Mouse (Mus musculus): ENCODE measurements at regions not wholly inside any gene's neighbourhood (a gene's known extent, or its start where the extent isn't known, plus 50 kb on each side); places are given as distances from the start of the nearest gene placed in this dataset.

DNA sequence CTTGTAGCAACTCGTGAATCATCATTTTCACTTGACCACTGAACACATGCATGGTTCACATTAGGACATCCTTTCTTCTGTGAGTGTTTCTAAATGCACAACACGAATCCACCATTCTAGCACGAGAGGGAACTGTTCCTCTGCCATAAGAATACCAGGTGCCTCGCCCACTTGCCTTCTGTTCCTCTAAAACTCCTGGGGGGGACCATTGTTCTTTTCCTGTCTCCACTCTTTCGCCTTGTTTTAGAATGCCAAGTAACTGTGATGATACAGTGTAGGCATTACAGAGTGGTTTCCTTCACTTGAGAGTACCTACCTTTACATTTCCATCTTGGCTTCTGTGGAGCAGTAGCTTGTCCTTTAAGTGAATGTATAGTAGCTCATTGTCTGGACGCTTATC lies 224.2 kb downstream of the Plk2 start:
- DNase-seq (ENCODE audit: low spot score), result no peak
- H3K27ac ChIP-seq (replicated peaks), result no peak overlapping the region
- WGBS, result 85% methylated on average over 6 of the region's 6 CpGs
- H3K36me3 ChIP-seq (replicated peaks), result no peaks in the 10 kb centered on the region
- H3K27me3 ChIP-seq (replicated peaks; ENCODE audit: low read depth, poor library complexity, severe bottlenecking), result no peaks in the 10 kb centered on the region
- H3K4me1 ChIP-seq, result no peaks in the 10 kb centered on the region
- no peaks in the 10 kb centered on the region for H3K9me3 ChIP-seq
- no peak overlapping the region for H3K4me3 ChIP-seq

DNA sequence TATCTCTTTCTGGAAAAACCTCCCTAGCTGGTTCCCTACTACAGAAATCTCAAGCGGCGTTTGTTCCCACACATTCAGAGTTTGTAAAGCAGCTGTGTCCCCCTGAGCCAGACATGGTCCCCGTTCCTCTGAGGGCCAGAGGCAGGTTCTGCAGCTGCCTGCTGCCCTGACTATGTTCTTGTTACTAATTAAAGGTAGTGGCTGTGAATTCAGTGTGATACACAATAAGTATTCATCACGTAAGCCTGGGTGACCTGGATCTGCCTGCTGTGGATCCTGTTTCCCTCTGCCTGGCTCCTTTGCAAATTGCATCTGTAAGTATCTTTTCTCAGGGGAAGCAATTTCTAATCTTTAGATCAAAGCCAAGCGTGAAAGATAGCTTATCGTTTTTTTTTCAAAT lies 232.3 kb downstream of the Plk2 start:
- whole genome bisulfite sequencing, result 78% methylated on average over 6 of the region's 6 CpGs
- Histone ChIP-seq H3K27ac (replicated peaks) (no peak overlapping the region), H3K4me1 (no peaks in the 10 kb centered on the region), H3K27me3 (replicated peaks; ENCODE audit: low read depth, poor library complexity, severe bottlenecking) (no peaks in the 10 kb centered on the region), H3K9me3 (no peaks in the 10 kb centered on the region), H3K4me3 (no peak overlapping the region), H3K36me3 (replicated peaks) (no peaks in the 10 kb centered on the region)
- DNase-seq (ENCODE audit: low spot score), result no peak

DNA sequence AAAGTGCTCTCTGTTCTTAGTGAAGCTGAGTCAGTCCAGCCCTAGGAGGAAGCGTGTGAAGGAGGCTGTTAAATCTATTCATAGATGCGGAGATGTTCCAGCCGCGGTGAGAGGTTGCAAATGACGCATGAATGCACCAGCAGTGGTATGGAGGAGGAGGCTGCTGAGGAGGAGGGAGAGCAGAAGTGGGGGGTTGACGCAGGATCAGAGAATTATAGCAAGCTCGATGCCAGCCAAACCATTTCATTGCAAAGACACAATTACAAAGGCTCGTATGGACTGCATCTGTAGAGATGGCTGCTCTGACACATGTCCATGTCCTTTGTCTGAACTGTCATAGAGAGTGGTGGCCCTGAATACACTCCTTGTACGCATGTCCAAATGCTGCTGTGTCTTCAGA lies 232.9 kb downstream of the Plk2 start:
- Histone ChIP-seq H3K9me3 (no peaks in the 10 kb centered on the region), H3K4me1 (no peaks in the 10 kb centered on the region), H3K27ac (replicated peaks) (no peak overlapping the region), H3K36me3 (replicated peaks) (no peaks in the 10 kb centered on the region), H3K4me3 (no peak overlapping the region), H3K27me3 (replicated peaks; ENCODE audit: low read depth, poor library complexity, severe bottlenecking) (no peaks in the 10 kb centered on the region)
- no peak for DNase-seq (ENCODE audit: low spot score)
- 84% methylated on average over 9 of the region's 9 CpGs for WGBS

DNA sequence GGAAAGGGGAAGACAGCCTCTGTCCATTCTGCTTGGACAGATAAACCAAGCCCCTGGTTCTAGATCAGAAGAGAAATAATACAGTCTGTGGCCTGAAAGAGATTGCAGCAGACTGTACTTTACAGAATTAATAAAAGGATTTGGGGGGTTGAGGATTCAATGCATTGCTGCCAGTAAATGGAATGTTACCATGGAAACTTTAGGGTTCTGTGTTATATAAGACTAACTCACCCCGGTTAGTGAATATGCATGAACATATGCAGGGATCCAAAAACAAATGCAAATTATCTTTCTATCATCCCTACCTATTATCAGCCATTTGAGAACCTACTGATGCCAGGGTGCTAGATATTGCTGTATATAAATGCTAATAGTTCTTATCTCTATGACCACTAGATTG lies 233.4 kb downstream of the Plk2 start:
- no peak overlapping the region for H3K4me3 ChIP-seq
- 81% methylated on average over 1 of the region's 1 CpGs for WGBS
- DNase-seq (ENCODE audit: low spot score), result no peak
- H3K9me3 ChIP-seq, result no peaks in the 10 kb centered on the region
- no peak overlapping the region for H3K27ac ChIP-seq (replicated peaks)
- no peaks in the 10 kb centered on the region for H3K27me3 ChIP-seq (replicated peaks; ENCODE audit: low read depth, poor library complexity, severe bottlenecking)
- no peaks in the 10 kb centered on the region for H3K4me1 ChIP-seq
- H3K36me3 ChIP-seq (replicated peaks), result no peaks in the 10 kb centered on the region

DNA sequence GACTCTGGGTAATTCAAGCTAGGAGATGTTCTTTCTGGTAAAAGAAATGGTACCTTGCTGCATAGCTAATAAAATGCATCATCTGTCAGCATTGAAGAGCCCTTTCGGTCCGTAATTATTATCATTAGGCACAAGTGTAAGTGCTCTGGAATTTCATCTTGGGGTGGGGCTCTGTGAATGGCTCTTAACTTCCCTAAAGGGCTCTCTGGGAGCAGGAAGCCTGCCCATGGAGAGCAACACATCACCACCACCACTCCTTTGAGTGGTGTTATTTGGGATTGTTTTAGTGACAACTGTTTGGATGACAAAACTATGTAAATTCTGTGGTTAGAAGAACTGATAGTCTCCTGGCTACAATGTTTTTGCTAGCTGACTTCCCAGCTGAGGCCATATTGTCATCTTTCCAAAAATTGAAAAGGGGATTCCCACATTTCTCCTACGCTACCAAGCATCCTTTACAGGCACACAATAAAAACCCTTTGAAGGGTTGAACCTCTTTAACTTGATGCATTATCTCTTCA lies 238.5 kb downstream of the Plk2 start:
- H3K4me1 ChIP-seq, result no peaks in the 10 kb centered on the region
- no peak overlapping the region for H3K27ac ChIP-seq (replicated peaks)
- no peak overlapping the region for H3K4me3 ChIP-seq
- DNase-seq (ENCODE audit: low spot score), result no peak
- WGBS, result 87% methylated on average over 3 of the region's 3 CpGs
- H3K27me3 ChIP-seq (replicated peaks; ENCODE audit: low read depth, poor library complexity, severe bottlenecking), result no peaks in the 10 kb centered on the region
- no peaks in the 10 kb centered on the region for H3K9me3 ChIP-seq
- no peaks in the 10 kb centered on the region for H3K36me3 ChIP-seq (replicated peaks)

DNA sequence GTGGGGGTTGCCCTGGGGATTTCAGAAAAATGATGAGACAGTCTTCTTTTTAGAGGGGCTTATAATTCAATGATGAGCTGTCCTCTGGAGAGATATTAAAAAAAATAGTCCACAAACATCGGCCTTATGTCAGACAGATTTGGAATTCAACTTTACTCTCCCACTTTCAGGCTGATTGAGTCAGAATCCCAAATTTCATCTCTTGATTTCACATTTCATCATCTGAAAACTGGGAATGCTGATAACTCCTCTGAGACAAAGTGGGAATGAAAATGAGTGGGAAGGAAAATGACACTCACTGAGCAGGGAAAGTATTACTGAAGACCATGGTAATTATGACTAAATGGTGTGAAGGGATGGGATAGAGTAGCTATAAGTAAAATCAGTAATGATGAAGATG lies 239.1 kb downstream of the Plk2 start:
- 97% methylated on average over 1 of the region's 1 CpGs for WGBS
- H3K9me3 ChIP-seq, result no peaks in the 10 kb centered on the region

DNA sequence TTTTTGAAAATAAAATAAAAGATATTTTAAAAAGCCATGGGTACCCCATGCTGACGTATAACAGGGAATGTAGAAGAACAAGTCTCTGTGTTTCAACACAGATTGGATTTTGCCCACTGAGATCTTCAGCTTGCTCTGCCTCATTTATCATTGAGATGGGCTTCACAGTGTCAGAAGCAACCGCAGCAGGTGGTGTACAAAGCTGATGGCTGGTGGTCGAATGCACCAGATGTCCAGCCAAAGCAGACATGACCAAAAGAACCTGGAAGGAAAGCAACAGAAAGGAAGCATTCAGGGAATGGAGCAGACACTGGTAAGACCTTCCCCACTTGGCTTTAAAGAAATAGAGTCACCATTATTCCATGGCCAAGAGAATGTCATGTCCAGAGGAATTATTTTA lies 247.9 kb downstream of the Plk2 start:
- Histone ChIP-seq H3K27me3 (replicated peaks; ENCODE audit: low read depth, poor library complexity, severe bottlenecking) (0 out of 2 replicates have a peak, but pooled peaks cover 3% of the 10 kb centered on the region), H3K36me3 (replicated peaks) (no peaks in the 10 kb centered on the region), H3K4me3 (no peak overlapping the region), H3K4me1 (no peaks in the 10 kb centered on the region), H3K9me3 (no peaks in the 10 kb centered on the region), H3K27ac (replicated peaks) (no peak overlapping the region)
- WGBS, result 92% methylated on average over 3 of the region's 3 CpGs
- DNase-seq (ENCODE audit: low spot score), result no peak

More for the DNA sequence above, 239.1 kb downstream of the Plk2 start:
- Histone ChIP-seq H3K36me3 (replicated peaks) (no peaks in the 10 kb centered on the region), H3K27me3 (replicated peaks; ENCODE audit: low read depth, poor library complexity, severe bottlenecking) (no peaks in the 10 kb centered on the region), H3K4me1 (no peaks in the 10 kb centered on the region), H3K27ac (replicated peaks) (no peak overlapping the region), H3K4me3 (no peak overlapping the region)
- DNase-seq (ENCODE audit: low spot score), result no peak

DNA sequence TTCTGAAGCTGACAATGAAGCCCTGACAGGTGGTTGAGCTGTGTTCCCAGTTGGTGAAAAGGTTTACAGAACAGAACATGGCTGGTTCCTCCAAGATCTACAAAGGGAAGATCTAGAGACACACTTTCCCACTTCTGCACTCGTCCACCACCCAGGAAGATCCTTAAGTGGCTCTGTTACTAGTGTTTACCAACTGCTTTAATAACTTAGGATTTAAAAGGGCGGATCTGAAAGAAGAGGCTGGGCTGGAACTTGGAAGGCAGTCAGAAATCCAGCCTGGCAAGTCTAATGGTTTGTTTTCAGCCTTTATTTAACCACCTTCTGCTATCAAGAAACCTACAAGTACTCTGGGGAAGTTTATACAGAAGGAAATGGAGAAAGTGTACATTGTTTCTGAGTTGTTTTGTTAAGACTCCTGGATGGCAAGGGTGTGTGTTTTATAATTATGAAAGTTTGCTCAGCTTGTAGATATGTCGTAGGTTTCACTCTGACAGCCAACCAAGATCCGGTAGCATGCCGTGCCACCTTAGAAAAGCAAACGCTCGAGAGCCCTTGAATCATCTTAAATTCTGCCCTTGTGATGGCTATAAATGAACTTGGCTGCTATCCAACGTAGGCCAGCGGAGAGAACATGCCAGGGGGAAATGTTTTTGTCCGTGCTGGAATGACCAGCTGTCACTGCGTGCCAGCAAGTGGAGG lies 248.5 kb downstream of the Plk2 start:
- Histone ChIP-seq H3K27me3 (replicated peaks; ENCODE audit: low read depth, poor library complexity, severe bottlenecking) (0 out of 2 replicates have a peak, but pooled peaks cover 3% of the 10 kb centered on the region), H3K36me3 (replicated peaks) (no peaks in the 10 kb centered on the region), H3K27ac (replicated peaks) (no peak overlapping the region), H3K4me1 (no peaks in the 10 kb centered on the region), H3K9me3 (no peaks in the 10 kb centered on the region), H3K4me3 (no peak overlapping the region)
- no peak for DNase-seq (ENCODE audit: low spot score)
- 76% methylated on average over 11 of the region's 11 CpGs for WGBS

DNA sequence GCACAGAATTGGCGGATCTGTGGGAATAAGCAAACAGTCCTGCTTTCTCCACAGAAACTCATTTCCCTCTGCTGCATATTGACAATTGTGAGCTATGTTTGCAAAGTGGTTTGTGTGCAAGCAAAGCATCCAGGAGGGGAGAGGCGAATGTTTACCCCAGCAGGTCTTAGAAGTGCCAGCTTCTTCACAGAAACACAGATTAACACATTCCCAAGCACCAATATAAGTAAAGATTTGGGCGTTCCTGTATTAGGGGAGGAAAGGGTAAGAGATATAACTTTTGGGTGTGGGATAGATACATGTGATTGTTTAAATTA lies 249.0 kb downstream of the Plk2 start:
- H3K27ac ChIP-seq (replicated peaks), result no peak overlapping the region
- no peaks in the 10 kb centered on the region for H3K4me1 ChIP-seq
- no peaks in the 10 kb centered on the region for H3K9me3 ChIP-seq
- 0 out of 2 replicates have a peak, but pooled peaks cover 3% of the 10 kb centered on the region for H3K27me3 ChIP-seq (replicated peaks; ENCODE audit: low read depth, poor library complexity, severe bottlenecking)
- no peaks in the 10 kb centered on the region for H3K36me3 ChIP-seq (replicated peaks)
- H3K4me3 ChIP-seq, result no peak overlapping the region
- no peak for DNase-seq (ENCODE audit: low spot score)
- 86% methylated on average over 3 of the region's 3 CpGs for WGBS

DNA sequence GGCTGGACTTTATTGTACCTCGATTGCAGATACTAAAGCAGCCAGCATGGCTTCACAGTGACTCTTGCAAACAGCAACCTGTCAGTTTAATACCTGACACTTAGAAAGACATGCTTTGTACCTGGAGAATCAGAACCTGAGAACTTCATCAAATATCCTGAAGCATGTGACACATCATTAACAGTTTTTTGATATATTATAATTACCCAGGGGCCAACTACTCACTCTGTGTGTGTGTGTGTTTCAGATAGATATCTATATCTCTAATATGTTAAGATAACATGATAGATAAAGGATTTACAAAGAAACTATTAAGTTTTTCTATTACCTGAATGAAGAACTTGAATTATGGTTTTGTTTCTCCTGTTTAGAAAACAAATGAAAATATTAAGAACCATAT lies 254.5 kb downstream of the Plk2 start:
- 78% methylated on average over 1 of the region's 1 CpGs for WGBS

DNA sequence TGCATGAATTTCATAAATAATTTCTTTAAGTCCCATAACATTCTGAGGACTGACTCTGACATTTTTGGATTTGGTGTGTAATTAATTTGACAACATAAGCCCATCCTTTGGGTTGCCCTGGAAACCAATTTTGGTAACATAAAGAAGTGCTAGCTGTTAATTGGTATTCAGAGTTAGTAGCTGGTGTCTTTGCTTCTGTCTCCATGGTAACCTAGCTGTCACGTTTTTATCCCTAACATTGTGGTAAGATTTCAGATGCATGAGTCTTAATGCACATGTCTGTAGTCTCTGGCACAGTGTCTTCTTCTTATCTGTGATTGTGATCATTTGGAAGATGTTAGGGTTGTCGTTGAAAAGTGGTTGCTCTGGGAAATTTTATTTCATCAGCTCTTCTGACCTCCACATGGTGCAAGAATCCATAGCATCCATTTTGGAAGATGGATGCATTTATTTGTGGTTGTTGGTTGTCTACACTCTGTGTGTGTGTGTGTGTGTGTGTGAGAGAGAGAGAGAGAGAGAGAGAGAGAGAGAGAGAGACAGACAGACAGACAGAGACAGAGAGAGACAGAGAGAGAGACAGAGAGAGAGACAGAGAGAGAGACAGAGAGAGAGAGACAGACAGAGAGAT lies 255.1 kb downstream of the Plk2 start:
- 61% methylated on average over 2 of the region's 2 CpGs for WGBS
- H3K27ac ChIP-seq (replicated peaks), result no peak overlapping the region

More for the DNA sequence above, 254.5 kb downstream of the Plk2 start:
- no peaks in the 10 kb centered on the region for H3K36me3 ChIP-seq (replicated peaks)
- H3K4me1 ChIP-seq, result no peaks in the 10 kb centered on the region
- DNase-seq (ENCODE audit: low spot score), result no peak
- no peaks in the 10 kb centered on the region for H3K9me3 ChIP-seq
- H3K27me3 ChIP-seq (replicated peaks; ENCODE audit: low read depth, poor library complexity, severe bottlenecking), result no peaks in the 10 kb centered on the region
- no peak overlapping the region for H3K27ac ChIP-seq (replicated peaks)
- H3K4me3 ChIP-seq, result no peak overlapping the region

DNA sequence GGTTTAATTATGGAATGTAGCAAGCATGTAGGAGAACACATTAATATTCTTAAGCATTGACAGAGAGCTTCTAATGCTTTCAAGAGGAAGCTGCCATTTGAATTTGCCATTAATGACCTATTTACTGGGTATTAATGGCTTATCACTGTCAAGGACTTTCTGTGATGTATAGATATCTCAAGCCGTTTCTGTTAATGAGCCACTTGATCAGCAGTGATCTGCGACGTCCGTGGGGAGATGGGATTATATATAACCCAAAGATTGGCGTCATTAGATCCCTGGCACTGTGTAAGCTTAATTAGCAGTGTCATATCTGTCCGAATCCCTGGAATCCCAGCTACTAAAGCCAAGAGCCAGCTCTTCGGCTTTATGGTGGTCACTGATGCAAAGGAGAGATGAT lies 257.4 kb downstream of the Plk2 start:
- Histone ChIP-seq H3K4me3 (no peak overlapping the region), H3K4me1 (no peaks in the 10 kb centered on the region), H3K27ac (replicated peaks) (no peak overlapping the region), H3K27me3 (replicated peaks; ENCODE audit: low read depth, poor library complexity, severe bottlenecking) (no peaks in the 10 kb centered on the region), H3K9me3 (no peaks in the 10 kb centered on the region), H3K36me3 (replicated peaks) (no peaks in the 10 kb centered on the region)
- DNase-seq (ENCODE audit: low spot score), result no peak
- 76% methylated on average over 7 of the region's 7 CpGs for WGBS

More for the DNA sequence above, 255.1 kb downstream of the Plk2 start:
- Histone ChIP-seq H3K9me3 (no peaks in the 10 kb centered on the region), H3K4me1 (no peaks in the 10 kb centered on the region), H3K27me3 (replicated peaks; ENCODE audit: low read depth, poor library complexity, severe bottlenecking) (no peaks in the 10 kb centered on the region), H3K36me3 (replicated peaks) (no peaks in the 10 kb centered on the region), H3K4me3 (no peak overlapping the region)
- DNase-seq (ENCODE audit: low spot score), result no peak

DNA sequence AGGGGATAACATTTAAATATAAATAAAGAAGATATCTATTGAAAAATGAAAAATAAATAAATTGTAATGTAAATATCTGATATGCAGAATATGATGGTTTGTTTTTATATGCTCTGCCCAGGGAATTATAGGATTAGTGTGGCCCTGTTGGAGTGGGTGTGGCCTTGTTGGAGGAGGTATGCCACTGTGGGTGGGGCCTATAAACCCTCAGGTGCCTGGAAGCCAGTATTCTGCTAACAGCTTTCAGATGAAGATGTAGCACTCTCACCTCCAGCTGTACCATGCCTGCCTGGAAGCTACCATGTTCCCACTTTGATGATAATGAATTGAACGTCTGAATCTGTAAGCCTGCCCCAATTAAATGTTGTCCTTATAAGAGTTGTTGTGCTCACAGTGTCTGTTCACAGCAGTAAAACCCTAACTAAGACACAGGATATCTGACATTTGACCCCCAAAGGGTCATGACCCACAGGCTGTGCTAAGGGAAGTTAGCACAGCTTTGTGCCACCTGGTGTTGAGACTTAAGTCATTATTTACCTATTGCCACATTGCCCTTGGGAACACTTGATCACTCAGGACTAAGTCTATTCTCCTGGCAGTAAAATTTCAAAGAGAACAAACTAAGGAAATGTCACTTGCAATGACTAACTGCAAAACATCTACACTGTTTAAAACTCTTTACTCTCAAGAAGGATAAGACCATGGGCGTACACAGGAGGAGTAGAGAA lies 270.4 kb downstream of the Plk2 start:
- Histone ChIP-seq H3K4me1 (peaks cover 13% of the 10 kb centered on the region), H3K36me3 (replicated peaks) (no peaks in the 10 kb centered on the region), H3K27ac (replicated peaks) (no peak overlapping the region), H3K4me3 (no peak overlapping the region), H3K9me3 (no peaks in the 10 kb centered on the region), H3K27me3 (replicated peaks; ENCODE audit: low read depth, poor library complexity, severe bottlenecking) (no peaks in the 10 kb centered on the region)
- no peak for DNase-seq (ENCODE audit: low spot score)
- 41% methylated on average over 2 of the region's 2 CpGs for WGBS
